Mouse (Mus musculus): ENCODE measurements around the gene Kcnc3.

DNA sequence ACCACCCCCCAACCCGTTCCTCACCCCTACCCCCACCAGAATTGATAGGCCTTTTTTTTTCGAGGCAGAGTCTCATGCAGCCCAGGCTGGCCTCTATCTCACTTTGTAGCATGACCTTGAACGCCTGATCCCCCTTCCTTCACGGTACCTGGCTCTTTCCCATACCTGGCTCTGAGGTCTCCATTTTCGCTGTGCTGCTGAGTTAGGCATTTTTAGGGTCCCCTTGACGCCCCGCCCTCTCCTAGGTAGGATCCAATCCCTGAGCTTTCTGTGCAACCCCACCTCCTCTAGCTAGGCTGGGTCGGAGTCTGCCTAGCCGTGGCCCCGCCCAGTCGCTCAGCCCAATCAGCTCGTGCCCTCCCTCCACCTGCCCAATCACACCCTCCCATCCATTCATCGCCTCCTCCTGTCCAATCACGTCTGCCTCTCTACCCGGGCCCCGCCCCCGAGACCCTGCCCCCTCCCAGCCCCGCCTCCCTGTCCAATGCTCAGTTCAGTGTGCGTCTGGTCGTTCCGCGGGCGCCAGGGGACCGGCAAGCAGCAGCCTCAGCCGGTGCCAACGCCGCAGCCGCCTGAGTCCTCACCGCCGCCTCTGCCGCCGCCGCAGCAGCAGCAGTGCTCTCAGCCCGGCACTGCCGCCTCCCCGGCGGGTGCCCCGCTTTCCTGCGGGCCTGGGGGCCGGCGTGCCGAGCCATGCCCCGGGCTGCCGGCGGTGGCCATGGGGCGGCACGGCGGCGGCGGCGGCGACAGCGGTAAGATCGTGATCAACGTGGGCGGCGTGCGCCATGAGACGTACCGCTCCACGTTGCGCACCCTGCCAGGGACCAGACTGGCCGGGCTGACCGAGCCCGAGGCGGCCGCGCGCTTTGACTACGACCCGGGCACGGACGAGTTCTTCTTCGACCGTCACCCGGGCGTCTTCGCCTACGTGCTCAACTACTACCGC lies at the start of gene Kcnc3:
- TF ChIP-seq TAL1 (IDR thresholded peaks at IDR 0.05; ENCODE audit: low read length) = no peak
- TF ChIP-seq GATA1 (IDR thresholded peaks at IDR 0.05; ENCODE audit: low read length) = no peak
